Mouse (Mus musculus) right cerebral cortex, postnatal 36 days (tissue): ENCODE data around the gene Efnb2.

Experiments used
- DNase-seq, 2 experiments: peaks; one replicate each; pipeline ENCODE4 v3.0.0; 2022; ENCODE audit warnings: low spot score in 2 of 2, mixed read lengths in 1 of 2

Gene Efnb2

DNA sequence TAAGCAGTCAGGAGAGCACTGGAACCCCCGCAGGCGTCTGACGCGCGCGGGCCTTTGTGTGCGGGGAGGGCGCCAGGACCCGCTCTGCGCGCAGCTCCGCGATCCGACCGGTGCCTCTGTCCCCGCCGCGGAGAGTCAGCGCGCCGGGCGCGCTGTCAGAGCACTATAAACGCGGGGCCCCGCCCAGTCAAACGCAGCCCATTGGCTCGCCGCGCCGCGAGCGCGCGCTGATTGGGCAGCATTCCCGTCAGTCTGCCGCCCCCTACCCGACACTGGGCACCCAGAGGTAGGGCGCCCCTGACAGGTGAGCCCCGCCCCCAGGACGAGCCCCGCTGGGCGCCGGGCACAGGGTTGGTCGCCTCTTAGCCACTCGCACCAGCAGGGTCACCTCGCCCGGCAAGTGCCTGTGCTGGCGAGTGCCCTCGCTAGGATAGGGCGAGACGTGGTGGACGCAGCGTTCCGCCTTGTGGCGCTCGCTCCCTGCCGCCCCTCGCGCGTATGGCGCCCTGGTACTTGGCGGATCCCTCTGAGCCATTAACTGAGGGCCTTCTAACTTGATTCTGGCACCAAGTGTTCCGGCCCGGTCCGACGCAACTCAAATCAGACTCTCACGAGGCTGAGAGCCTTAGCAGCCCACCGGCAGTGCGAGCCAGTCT, at the start of gene Efnb2:
Gene Efnb2 (minus strand): TSS at position 140 of the 656 bp plus-strand sequence.
- peak; percentile 97 for DNase-seq

DNA sequence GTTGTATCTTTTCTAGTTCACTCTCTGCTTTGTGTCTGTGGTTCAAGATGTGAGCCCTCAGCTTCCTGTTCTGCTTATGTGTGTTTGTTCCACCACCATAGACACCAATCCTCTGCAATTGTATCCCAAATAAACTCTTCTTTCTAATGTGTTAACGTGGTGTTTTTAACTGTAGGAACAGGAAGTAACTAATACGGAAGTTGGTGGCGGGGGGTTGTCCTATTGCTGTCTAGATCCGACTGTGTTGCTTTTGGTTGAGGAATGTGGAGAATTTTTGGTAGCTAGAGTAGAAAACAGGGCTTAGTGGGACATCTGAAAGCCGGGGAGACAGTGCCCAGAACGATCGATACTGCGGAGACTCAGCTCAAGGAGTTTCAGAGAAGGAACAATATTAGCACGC, 43.8 kb upstream of the Efnb2 start:
- DNase-seq = no peak

DNA sequence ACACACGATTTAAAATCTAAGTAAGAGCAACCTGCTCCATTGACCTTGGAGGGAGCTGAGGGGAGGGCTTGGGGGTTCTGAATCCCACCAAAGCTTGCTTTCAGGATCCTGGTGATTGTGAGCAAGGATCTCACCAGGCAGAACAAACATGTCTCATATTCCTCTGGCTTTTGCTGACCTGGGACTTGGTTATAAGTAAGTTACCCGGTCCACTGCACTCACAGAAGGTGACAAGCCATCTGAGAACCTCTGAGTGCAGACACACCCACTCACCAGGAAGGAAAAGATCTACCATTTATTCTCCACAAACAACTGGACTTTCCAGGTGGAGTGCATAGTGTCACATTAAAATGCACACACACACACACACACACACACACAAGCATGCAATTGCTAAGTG, 42.6 kb upstream of the Efnb2 start:
- no peak for DNase-seq

DNA sequence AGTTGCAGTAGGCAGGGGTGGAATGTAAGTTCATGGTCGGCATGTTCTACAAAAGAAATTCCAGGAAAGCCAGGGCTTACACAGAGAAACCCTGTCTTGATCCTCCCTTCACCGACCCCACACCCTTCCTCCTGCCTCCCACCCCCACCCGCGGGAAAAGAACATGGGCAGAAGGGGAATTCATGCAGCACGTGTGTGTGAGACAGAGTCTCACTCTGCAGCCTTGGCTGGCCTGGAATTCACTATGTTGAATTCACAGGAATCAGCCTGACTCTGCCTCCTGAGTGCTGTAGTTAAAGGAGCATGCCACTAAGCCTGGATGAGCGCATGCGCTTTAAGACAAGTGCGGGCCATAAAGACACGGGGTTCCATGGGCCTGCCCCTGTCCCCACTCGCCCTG, 39.8 kb upstream of the Efnb2 start:
- no peak for DNase-seq

DNA sequence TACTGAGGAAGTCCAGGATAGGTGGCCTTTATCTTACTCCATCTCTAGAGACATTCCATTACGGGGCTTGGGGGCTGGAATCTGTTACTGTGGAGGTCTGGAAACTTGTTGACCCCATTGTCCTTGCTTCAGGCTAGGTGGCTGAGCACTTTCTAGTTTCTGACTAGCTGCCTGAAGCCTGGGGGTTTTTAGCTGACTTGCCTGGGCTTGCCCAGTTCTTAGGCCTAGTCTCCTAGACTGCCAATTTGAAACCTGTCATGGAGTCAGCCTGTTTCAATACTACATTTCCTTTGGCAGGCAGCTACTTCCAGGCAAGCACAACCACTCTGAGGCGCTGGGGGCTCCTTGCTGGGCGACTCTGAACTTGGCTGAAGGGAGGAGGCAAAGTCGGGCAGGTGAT, 39.2 kb upstream of the Efnb2 start:
- DNase-seq = no peak

DNA sequence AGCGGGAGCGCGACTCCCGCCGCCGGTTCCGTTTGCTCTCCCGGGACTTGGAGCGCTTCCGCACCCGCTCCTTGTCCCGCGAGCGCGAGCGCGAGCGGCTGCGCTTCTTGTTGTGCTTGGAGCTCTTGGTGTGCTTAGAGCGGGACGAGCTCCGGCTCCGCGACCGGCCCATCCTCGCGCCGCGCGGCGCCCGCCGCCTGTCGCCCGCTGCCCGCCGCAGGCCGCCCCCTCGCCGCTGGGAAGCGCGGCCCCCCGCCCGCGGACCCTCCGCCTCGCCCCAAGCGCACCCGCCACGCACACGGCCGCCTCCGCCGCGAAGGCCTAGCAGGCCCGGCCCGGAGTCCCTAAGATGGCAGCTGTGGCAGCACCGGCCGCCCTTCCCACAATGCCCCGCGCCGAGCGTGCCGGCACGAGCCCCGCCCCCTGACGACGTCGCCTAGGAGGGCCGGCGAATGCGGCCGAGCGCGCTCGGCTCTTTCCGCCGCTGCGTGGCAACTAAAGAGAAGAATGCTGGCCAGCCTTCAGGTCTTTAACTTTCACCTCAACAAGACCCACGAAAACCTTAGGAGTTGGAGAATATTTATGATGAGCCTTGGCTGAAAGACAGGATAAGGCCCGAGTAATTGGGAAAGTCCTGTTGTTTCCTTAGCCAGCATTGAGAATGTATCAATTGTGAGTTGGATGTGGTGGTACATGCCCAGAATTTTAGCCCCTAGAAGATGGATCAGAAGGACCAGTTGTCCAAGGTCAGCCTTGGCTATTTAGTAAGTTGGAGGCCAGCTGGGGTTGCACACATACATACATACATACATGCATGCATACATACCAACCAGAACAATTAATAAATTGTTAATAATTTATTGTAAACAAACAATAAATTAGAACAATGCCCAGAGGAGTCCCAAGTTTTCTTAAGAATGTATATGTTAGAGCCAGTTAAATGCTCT, 29.4 kb upstream of the Efnb2 start, which contains the start of gene Arglu1:
Gene Arglu1 (minus strand): TSS at position 376 of the 947 bp plus-strand sequence.
- DNase-seq = peak; percentile 94 to 95

DNA sequence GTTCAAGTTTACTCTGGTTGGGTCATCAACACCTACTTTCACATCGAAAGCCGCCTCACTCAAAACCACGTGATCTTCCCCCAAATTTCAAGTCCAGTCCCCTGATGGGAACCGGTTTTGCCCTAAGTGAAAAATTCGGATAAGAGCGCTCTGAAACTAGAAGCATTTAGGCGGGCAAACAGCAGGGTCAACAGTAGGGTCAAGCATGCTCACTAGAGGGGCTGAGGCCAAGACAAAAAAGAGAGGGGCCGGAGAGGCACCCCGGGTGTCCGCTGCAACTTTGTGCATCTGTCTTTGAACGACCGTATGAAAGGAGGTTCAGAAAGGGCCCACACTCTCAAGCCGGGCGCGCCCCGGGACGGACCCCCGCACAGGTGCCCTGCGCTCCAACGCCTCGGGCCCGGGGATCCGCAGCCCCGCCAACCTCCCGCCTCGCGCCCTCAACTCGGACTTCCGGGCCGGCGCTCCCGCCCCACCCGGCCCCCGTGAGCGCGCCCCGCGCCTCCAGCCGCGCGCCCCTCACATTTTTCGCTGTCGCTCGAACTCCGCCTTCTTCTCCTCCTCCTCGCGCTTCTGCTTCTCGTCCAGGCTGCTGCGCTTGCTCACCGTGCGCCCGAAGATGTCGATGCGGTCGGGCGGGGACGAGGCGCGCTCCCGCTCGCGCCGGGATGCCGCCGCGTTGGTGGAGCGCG, 28.6 kb upstream of the Efnb2 start:
- peak; percentile 56 to 59 for DNase-seq

DNA sequence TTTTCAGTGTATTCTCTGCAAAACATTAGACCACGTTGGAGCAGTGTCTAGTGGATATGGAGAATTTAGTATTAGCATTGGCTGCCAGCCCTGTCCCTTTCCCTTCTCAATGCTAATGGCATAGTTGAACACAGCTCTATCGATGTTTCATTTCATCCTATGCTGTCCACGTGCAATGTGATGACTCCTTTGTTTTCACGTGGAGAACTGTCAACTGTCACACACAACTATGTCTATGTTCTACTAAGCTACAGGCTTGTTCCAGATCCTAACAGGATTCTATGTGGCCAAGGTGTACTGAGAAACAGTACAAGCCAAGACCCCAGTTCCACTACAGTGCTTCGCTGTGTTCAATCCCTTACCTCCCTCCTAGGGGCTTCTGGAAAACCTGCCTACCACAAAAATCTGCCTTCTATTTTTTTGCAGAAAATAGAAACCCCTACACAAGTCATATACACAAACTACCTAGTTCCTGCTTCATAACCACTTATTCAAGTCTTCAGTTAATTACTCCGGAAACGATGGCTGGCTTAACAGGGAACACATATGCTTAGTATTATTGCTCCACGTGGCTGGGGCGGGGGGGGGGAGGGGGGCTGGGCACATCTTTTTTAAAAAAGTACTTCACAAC, 27.9 kb upstream of the Efnb2 start:
- DNase-seq = no peak

DNA sequence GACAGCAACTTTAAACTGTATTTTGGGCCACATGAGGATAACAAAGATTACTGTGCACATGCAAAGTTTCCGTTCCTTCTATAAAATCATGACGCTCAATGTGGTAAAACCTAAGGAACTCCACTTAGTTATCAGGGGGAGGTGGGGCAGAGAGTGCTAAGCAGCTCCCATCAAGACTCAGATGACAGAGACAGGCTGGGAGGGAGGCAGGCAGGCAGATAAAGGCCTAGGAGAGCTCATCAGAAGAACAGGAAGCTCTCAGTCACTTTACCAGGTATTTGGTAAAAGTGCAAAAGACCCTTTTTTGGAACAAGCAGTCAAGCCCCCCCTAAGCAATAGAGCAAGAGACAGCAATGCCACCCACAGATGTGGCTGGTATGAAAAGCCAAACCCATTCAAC, 24.5 kb upstream of the Efnb2 start:
- DNase-seq = no peak

DNA sequence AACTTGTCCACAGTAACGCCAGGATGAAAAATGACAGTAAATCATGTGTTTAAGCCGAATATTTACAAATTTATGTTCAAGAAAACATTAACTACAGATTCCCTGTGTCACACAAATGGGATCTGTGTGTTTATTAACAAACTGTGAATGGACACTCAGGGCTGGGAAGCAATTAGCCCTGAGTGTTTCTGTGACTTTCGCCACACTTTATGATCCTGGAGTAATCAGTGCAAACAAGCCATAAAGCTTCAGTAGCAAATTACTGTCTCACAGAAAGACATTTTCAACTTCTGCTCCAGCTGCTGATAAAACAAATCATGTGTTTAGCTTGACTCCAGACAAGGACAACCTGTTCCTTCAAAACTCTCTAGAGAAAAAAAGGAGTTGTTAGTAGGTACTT, 21.7 kb upstream of the Efnb2 start:
- no peak for DNase-seq

DNA sequence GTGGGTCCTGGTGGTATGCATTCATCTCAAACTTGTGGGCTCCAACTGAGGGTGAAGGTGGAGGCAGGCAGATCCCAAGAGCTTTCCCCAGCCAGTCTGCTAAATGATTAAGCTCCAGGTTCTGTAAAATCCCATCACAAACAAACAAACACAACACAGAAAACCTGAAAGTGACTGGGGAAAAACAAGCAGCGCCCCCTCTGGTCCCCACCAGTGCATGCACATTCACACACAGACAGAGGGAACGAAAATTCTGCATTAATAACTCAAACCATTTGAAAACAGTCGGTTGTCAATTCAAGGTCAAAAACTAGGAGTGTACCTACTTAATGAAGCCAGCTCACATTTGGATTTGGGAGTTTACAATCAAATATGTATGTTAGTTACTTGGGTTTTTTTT, 17.2 kb upstream of the Efnb2 start:
- DNase-seq = no peak

DNA sequence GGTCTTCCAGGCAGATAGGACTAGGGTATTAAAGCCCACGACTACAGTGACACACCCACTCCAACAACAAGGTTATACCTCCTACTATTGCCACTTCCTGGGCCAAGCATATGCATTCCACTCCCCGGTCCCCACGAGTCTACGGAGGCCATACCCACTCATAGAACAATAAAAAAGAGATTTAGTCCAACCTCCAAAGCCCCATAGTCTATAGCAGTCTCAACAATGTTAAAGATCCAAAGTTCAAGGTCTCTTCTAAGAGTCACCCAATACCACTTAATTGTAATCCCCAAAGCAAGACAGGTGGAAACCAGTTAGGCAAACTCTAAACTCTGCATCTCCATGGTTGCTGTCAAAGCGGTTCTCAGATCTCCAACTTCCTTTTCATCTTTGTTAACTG, 13.8 kb upstream of the Efnb2 start:
- DNase-seq = no peak

DNA sequence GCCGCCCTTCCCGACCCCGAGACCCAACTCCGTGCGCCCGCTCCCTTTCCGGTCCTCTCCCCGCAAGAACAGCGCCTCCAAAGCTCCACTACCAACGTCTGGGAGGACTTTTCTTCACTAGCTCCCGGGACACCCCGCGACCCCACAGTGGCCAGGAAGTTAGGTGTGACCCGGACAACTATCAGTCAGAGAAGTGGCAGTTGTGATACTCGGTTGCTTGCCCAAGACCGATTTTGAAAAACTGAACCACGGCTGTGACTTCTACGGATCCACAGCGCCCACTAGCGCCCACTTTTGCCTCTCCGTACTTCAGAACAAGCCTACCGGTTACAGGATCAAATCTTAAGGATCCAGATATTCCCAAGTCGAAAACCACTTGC, 707 bp upstream of the Efnb2 start:
- peak; percentile 86 to 88 for DNase-seq

DNA sequence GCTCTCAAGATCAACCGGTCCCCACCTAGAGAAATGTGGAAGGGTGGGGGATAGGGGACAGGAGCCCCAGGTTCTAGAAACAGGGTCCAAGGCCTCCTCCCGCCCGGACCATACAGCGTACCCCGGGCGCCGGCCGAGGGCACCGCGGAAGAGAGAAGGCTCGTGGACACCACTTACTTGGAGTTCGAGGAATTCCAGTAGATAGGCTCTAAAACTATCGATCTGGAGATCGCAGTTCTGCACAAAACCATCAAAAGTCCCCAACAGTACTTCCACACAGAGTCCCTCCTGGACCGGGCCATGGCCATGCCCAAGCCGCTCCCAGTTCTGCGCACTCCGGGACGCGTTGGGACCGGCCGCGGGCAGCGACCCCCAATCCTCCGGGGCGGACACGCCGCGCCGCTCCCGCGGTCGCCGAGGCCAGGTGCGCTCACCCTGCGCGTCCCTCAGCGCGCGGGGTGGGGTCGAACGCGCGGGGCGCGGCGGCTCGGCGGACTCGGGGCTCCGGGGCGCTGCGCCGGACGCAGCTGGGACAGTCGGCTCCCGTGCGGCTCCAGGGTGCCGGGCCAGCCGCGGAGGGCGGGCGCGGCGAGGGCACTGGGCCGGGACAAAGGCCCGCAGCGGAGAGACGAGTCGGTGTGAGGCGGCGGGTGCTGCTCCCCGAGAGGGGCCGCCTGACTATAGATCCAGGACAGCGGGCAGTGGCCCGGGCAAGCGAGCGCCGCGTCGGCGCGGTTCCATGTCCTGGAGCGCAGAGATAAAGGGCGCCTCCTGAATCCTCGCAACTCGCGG, 539 bp downstream of the Efnb2 start:
- DNase-seq = peak in 1 of 2 experiments; percentile 34

DNA sequence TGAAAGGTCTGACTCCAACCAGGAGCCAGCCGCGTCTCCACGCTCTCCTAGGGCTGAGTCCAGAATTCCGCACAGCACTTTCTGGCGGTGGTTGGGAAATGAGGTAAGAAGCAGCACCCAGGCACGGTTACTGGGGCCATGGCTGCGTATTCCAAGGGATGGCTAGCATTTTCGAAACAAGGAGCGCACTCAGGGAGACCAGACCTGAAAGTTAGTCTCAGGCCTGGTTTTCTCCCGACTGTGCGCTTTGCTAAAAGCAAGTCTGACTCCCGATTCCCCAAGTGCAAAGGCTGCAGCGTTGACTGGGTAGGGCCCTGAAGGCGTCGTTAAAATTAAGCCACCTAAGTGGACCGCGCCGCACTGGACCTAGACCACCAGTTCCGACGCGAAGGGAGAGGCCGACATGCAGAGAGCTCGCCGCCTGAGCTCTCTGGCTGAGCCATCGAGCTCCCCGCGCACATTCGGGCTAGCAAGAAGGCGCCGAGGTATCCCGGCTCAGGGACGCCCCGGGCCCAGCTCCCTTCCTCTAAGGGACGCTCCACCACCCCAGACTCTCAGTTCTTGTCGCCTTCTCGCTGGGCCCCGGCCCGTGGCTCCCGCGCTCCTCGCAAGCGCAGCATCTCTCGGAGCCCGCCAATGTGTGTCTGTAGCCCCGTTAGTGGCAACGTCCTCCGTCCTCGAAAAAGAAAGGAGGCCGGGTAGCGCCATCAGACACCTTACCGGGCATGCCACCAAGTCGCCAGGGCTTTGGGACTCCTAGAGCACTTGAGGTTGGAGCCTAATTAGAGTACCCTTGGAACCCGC, 1.3 kb downstream of the Efnb2 start:
- DNase-seq = no peak

DNA sequence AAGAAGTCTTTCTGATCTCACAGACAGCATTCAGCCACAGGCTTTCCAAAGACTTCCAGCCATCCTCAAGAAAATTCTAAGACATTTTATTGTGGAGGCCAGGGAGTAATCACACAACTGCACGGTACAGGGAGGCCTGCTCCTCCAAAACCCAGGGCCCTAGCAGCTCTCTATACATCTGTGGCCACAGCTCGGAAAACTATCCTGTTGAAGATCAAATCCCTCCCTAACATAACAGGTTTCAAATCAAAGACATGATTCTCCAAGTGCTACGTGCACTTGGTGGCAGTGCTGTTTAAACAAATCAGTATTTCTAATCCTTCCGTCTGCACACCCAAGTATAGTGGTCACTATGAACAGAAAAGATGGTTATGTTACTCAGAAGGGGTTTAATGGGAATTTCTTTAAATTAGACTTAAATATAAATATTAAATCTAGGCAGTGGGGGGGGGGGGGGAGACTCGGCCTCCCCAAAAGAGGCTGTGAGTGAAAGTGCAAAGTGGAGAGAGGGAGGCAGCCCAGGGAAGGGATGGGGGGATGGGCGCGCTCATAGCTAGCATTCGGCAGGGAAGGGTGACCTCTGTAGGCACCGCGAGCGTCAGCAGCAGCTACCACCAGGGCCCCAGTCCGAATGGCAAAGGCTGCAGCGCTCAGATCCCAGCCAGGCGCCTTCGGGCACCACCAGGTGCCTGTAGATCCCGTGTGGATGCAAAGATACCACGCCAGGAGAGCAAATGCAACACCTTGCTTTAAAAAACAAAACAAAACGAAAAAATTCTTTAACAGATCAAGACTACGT, 2.4 kb downstream of the Efnb2 start:
- peak; percentile 79 to 80 for DNase-seq

DNA sequence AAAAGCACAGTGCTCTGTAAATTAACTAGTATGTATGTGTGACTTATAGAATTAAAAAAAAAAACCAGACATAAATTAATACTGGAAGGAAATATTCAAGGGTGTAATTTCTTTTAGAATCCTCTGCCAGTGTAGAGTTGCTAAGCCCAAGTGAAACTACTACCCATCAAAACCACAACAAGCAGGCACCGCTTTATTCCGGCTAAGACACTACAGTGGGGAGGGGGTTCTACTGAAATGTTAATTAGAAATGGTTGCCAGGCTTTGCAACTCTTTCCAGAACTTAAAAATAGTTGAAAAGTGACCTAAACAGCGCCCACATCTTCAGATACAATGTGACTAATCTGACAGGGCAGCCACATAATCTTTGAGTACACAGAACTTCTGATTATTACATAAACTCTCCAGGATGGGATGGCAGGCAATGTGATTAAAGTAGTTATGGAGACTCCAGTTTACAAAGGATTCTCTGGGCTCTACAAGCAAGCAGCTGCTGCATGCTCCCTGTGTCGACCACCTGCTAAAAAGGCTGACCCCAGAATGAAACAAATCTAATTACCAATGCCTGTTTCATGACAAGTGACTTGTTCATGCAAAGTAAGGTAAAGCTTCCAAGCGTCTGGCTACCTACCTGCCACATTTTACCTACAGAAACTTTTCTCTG, 3.2 kb downstream of the Efnb2 start:
- no peak for DNase-seq

DNA sequence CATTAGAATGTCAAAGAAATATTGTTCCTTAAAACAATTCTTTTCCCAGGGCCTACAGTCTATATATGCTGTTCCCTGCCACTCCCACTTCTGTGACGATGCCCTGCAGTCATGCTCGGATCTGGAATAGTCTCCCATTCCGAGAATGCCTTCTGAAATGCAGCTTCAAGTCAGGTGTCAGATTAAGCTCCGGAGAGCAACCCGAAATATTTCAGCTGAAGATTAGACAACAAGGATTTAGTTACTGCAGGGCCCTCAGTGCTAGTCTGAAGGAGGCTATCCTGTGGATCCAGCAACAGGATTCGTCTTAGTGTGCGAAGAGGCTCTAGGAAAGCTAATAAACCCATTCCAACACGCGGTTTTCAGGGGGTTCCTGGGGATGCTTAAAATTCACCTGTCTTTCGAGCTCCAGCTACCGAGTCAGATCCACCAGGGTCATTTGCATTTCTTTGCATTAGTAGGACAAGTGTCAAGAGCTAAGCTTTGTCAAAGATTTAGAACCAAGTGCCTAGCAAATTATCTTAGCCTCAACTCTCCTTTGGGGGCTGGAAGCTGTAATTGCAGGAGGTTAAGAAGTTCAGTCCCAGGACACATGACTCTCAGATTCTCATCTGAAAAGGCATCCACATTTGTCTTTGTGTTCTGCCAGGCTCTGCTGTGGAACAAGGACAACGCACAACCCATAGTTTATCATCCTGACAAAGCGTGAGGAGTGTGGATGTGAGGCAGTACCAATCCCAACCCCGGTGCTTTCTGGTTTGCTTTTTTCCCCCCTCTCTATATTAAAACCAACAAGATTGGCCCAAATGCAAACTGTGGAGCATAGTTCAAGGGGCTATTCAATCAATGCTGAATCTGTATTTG, 4.2 kb downstream of the Efnb2 start:
- no peak for DNase-seq
